Mouse (Mus musculus) heart, embryonic 11.5 days (tissue): ENCODE results near the gene Gm11492. TPM values are rescaled to one million over a fixed set of nuclear protein-coding genes. Genes with fewer than 3 reads are reported as not detected.

ENCODE experiments used
- ATAC-seq: fragments of 200-750 bp; cut with Nextera tagmentation; replicated peaks from 2 replicates; pipeline ENCODE4 v1.8.0; 2017; ENCODE audit warnings: moderate library complexity; ENCODE audit not compliant: insufficient number of reproducible peaks, low FRiP score, low TSS enrichment
- H3K27ac ChIP-seq: fragments of 300-500 bp; sonication (generic); 2 replicates; pipeline ENCODE4 v1.5.1; 2014; ENCODE audit warnings: mild to moderate bottlenecking, low read depth, low read length
- H3K27me3 ChIP-seq: fragments of 300-500 bp; sonication (generic); 2 replicates; pipeline ENCODE4 v1.6.1; 2014; ENCODE audit warnings: mild to moderate bottlenecking, low read length, mixed read lengths; ENCODE audit not compliant: control insufficient read depth, insufficient read depth
- H3K36me3 ChIP-seq: fragments of 300-500 bp; sonication (generic); 2 replicates; pipeline ENCODE4 v1.6.1; 2014; ENCODE audit warnings: mild to moderate bottlenecking, low read length, moderate library complexity, mixed read lengths; ENCODE audit not compliant: control insufficient read depth, insufficient read depth
- H3K4me1 ChIP-seq: fragments of 300-500 bp; sonication (generic); 2 replicates; pipeline ENCODE4 v1.6.1; 2014; ENCODE audit warnings: low read length; ENCODE audit not compliant: control insufficient read depth, insufficient read depth
- H3K4me2 ChIP-seq: fragments of 300-500 bp; sonication (generic); 2 replicates; pipeline ENCODE4 v1.6.1; 2014; ENCODE audit warnings: mild to moderate bottlenecking, moderate library complexity
- H3K4me3 ChIP-seq: fragments of 300-500 bp; sonication (generic); 2 replicates; pipeline ENCODE4 v1.5.1; 2014; ENCODE audit warnings: low read depth, low read length
- H3K9ac ChIP-seq: fragments of 300-500 bp; sonication (generic); 2 replicates; pipeline ENCODE4 v1.6.1; 2014; ENCODE audit warnings: mild to moderate bottlenecking, low read depth, low read length, moderate library complexity
- H3K9me3 ChIP-seq: fragments of 300-500 bp; sonication (generic); replicated peaks from 2 replicates; pipeline ENCODE4 v1.6.1; 2016; ENCODE audit warnings: low read length; ENCODE audit not compliant: control insufficient read depth
- WGBS: fragments of 180-500 bp; shearing (Covaris S2); extraction: QIAGEN DNeasy Blood & Tissue Kit; methylation state at CpG from one replicate; pipeline ENCODE4 v1.1.7; 2014; ENCODE audit not compliant: insufficient replicate concordance; 5-methylcytosine and 5-hydroxymethylcytosine counted together
- polyA plus RNA-seq: library from polyadenylated mRNA; unstranded; fragments of >200 nt; fragmentation: Nextera tagmentation; extraction: Ambion mirVana; gene quantifications from 2 replicates; pipeline ENCODE4 v1.2.1, GENCODE M21; 2014

Gm11492 gene
- polyA plus RNA-seq, 1 experiment from 2014 or later = not detected

- no peak overlapping the region for H3K4me2 ChIP-seq
- H3K27ac ChIP-seq = no peak overlapping the region
- no peak overlapping the region for H3K4me3 ChIP-seq
- no peak overlapping the region for H3K9ac ChIP-seq
- H3K9me3 ChIP-seq = no peaks in the 10 kb centered on the region
- peaks cover 36% of the 10 kb centered on the region for H3K4me1 ChIP-seq
- no peak for ATAC-seq
- H3K27me3 ChIP-seq = no peaks in the 10 kb centered on the region
- no peaks in the 10 kb centered on the region for H3K36me3 ChIP-seq
- 62% methylated on average over 7 of the region's 7 CpGs for WGBS
These were observed 7.3 kb downstream of the Gm11492 start for GRCm38 (mm10) chr11:87573751-87574150.

- no peak overlapping the region for H3K4me2 ChIP-seq
- H3K4me3 ChIP-seq = no peak overlapping the region
- H3K36me3 ChIP-seq = no peaks in the 10 kb centered on the region
- no peak overlapping the region for H3K27ac ChIP-seq
- 55% methylated on average over 21 of the region's 21 CpGs for WGBS
- H3K9me3 ChIP-seq = no peaks in the 10 kb centered on the region
- no peak overlapping the region for H3K9ac ChIP-seq
- peaks cover 38% of the 10 kb centered on the region for H3K4me1 ChIP-seq
- H3K27me3 ChIP-seq = no peaks in the 10 kb centered on the region
- ATAC-seq = no peak
These were observed 8.2 kb downstream of the Gm11492 start for GRCm38 (mm10) chr11:87574520-87575180.

GRCm38 (mm10) chr11:87577601-87578248, 11.3 kb downstream of the Gm11492 start:
- no peaks in the 10 kb centered on the region for H3K9me3 ChIP-seq
- H3K36me3 ChIP-seq = no peaks in the 10 kb centered on the region
- WGBS = 28% methylated on average over 6 of the region's 6 CpGs
- no peak overlapping the region for H3K27ac ChIP-seq
- peak overlapping the region; percentile 49 for H3K4me3 ChIP-seq
- H3K4me2 ChIP-seq = peak overlapping the region; percentile 76
- no peak for ATAC-seq
- H3K9ac ChIP-seq = peak overlapping the region; percentile 70; the same call in 1 of the 2 replicates
- H3K27me3 ChIP-seq = 0 out of 2 replicates have a peak, but pooled peaks cover 2% of the 10 kb centered on the region
- H3K4me1 ChIP-seq = peaks cover 31% of the 10 kb centered on the region

- Histone ChIP-seq H3K9me3 (no peaks in the 10 kb centered on the region), H3K9ac (peak overlapping the region; percentile 70), H3K36me3 (no peaks in the 10 kb centered on the region), H3K4me1 (peaks cover 31% of the 10 kb centered on the region), H3K27me3 (0 out of 2 replicates have a peak, but pooled peaks cover 2% of the 10 kb centered on the region), H3K4me2 (peak overlapping the region; percentile 76), H3K4me3 (peak overlapping the region; percentile 49), H3K27ac (peak overlapping the region; percentile 41; the same call in 1 of the 2 replicates)
- under 1% methylated on average over 40 of the region's 40 CpGs for WGBS
- ATAC-seq = peak; percentile 73
These were observed 12.0 kb downstream of the Gm11492 start for GRCm38 (mm10) chr11:87578249-87578962.

DNA sequence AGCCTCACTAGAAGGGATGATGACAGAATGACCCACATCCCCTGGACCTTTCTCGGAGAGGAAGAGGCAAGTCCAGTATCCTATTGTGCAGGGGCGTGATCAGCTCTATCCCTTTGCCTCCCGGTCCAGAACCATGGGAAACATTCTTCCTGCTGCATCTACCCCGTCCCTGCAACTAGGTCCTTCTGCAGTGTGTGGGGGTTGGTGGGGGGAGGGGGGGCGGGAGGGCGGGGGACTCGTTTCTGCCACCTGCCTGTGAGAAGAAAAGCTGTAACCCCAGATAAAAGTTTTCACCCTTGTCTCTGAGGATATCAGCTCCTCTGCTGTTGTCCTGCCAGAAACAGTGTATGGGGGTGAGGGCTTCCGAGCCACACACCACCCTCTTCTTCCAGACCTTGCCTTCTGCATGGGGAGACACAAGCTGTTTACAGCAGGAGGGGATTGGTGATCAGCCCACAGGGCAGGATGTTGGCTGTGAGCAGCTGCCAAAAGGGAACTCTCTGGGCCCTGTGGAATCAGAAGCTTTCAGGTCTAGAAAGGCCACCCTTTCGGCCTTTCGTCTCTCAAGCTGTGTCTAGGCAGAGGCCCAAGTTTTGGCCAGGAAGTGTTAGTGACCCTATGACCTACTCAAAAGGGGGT, 12.6 kb downstream of the Gm11492 start:
- Histone ChIP-seq H3K36me3 (no peaks in the 10 kb centered on the region), H3K27me3 (0 out of 2 replicates have a peak, but pooled peaks cover 2% of the 10 kb centered on the region), H3K4me3 (peak overlapping the region; percentile 49), H3K9me3 (no peaks in the 10 kb centered on the region), H3K9ac (peak overlapping the region; percentile 70; the same call in 1 of the 2 replicates), H3K27ac (peak overlapping the region; percentile 42; the same call in 1 of the 2 replicates), H3K4me1 (peaks cover 31% of the 10 kb centered on the region), H3K4me2 (peak overlapping the region; percentile 76)
- ATAC-seq = 0 out of 2 replicates have a peak, but pooled peaks have one; percentile 18
- WGBS = 16% methylated on average over 10 of the region's 10 CpGs

DNA sequence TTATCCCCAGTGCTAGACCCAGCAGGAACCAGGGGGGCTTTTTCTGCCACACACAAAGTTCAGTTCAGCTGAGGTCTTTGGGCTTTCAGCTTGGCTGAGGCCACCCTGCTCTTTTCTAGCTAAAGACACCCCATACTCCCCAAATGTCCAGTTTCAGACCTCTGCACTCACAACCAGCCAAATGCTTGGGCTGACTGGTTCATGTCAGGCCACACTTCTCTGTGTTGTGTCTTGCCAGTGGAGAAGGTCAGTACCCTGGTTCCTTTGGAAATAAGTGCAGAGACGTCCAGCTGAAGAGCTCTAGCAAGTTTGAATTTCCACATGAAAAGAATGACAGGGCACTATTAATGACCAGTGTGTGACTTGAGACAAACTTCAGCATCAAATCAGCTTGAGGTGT, 13.3 kb downstream of the Gm11492 start:
- Histone ChIP-seq H3K9me3 (no peaks in the 10 kb centered on the region), H3K4me1 (peaks cover 30% of the 10 kb centered on the region), H3K27me3 (0 out of 2 replicates have a peak, but pooled peaks cover 2% of the 10 kb centered on the region), H3K36me3 (no peaks in the 10 kb centered on the region), H3K4me2 (no peak overlapping the region), H3K27ac (peak overlapping the region; percentile 42; the same call in 1 of the 2 replicates), H3K4me3 (no peak overlapping the region), H3K9ac (no peak overlapping the region)
- 32% methylated on average over 1 of the region's 1 CpGs for WGBS
- ATAC-seq = no peak

- Histone ChIP-seq H3K27me3 (0 out of 2 replicates have a peak, but pooled peaks cover 2% of the 10 kb centered on the region), H3K4me1 (peaks cover 23% of the 10 kb centered on the region), H3K9me3 (no peaks in the 10 kb centered on the region), H3K27ac (no peak overlapping the region), H3K4me3 (no peak overlapping the region), H3K4me2 (peak overlapping the region; percentile 8; the same call in 1 of the 2 replicates), H3K9ac (no peak overlapping the region), H3K36me3 (no peaks in the 10 kb centered on the region)
- ATAC-seq = no peak
- WGBS = 53% methylated on average over 10 of the region's 10 CpGs
These were observed 14.2 kb downstream of the Gm11492 start for GRCm38 (mm10) chr11:87580543-87581085.
